Mouse (Mus musculus): ENCODE measurements around the gene C3ar1. TPM values are rescaled to one million over a fixed set of nuclear protein-coding genes. Genes with fewer than 3 reads are reported as not detected.
A peak's percentile ranks its signal among the peaks of the same experiment; 100 is the strongest.

C3ar1 gene
- total RNA-seq, 2 experiments from 2014 or later = 2.5 to 3.6 TPM

DNA sequence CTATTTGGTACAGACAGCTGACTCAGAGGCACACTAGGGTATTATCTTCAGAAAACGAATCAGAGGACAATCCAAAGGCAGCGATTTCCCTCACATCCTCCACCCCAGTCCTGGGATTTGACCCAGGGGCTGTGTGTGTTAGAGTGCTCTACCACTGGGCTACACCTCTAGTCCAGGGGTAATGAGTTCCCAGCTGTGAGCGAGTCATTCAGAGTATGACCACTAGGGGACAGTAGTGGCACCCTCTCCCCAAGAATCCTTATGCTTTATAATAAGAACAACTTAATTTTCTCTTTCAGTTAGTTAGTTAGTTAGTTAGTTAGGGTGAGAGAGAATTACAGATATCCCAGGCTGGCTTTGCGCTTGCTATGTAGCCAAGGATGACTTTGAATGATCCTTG, 21.6 kb downstream of the C3ar1 start:
- intact Hi-C loops (cut with DNase I) = no loop called here
- peak in 1 of 2 experiments; percentile 63 for DNase-seq

DNA sequence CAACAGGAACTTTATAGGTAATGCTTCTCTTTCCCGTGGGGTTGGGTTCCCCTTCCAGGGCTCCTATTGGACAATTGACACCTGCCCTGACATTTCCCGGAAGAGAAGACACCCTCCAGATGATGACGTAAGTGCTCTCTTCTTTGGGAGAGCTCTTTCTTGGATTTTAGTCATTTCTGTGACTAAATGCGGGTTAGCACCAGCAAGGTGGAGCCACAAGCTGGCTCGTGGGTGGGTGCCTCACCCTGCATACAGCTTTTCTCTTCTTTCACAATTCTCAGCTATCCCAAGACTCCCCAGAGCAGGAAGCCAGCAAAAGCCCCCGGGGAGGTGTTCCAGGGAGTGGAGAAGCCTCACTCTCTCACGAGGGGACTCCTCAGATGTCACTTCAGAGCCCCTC, 23.1 kb downstream of the C3ar1 start:
- DNase-seq = no peak
- intact Hi-C loops (cut with DNase I) = no loop called here

DNA sequence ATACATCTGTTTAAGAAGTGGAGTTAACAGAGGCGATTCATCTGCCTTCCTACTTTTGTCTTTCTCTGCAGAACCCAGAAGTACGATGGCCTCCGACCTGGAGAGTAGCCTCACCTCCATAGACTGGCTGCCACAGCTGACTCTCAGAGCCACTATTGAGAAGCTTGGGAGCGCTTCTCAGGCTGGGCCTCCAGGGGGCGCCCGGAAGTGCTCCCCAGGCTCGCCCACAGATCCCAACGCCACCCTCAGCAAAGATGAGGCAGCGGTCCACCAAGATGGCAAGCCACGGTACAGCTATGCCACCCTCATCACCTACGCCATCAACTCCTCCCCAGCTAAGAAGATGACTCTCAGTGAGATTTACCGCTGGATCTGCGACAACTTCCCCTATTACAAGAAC, 27.9 kb downstream of the C3ar1 start:
- intact Hi-C loops (cut with DNase I) = loop anchor here (5.0 to 10.0 kb wide), 2 partner anchors 44 to 1587 kb away; partner anchors contain the start of genes Necap1 and Pex5
- peak in 1 of 2 experiments; percentile 46 for DNase-seq

- peak; percentile 67 to 71 for DNase-seq
Observed at GRCm38 (mm10) chr6:122825923-122826742, 29.8 kb downstream of the C3ar1 start.

GRCm38 (mm10) chr6:122825166-122825565, 30.8 kb downstream of the C3ar1 start:
- peak in 1 of 2 experiments; percentile 13 for DNase-seq
- intact Hi-C loops (cut with DNase I) = loop anchor here (5.0 to 10.0 kb wide), 2 partner anchors 47 to 1590 kb away; partner anchors contain the start of genes Necap1 and Pex5

More at GRCm38 (mm10) chr6:122825923-122826742, 29.8 kb downstream of the C3ar1 start:
- intact Hi-C loops (cut with DNase I) = loop anchor here (5.0 to 10.0 kb wide), 2 partner anchors 46 to 1589 kb away; partner anchors contain the start of genes Necap1 and Pex5

GRCm38 (mm10) chr6:122824086-122824485, 31.9 kb downstream of the C3ar1 start:
- intact Hi-C loops (cut with DNase I) = loop anchor here (10.0 kb wide), 1 partner anchor 1591 kb away; the partner anchor contains the start of gene Pex5
- peak; percentile 58 to 76 for DNase-seq

DNA sequence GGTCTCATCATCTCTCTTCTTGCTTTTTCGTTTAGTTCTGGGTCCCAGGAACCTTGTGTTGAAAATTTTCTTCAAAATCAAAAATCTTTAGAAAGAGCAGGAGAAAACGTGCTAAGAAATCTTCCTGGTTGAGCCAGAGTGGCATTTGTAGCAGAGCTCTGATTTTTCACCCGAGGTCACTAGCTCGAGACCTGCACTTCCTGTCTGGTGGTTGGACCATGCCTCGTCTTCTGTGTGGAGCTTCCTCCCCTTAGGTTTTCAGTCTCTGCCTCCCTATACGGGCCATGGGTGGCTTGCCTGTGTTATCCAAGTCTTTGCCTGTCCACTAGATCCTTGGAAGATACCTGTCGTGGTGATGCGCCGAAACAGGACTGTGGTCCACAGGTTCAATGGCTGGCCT, 34.1 kb downstream of the C3ar1 start:
- intact Hi-C loops (cut with DNase I) = loop anchor here (10.0 kb wide), 1 partner anchor 1593 kb away; the partner anchor contains the start of gene Pex5
- no peak for DNase-seq

DNA sequence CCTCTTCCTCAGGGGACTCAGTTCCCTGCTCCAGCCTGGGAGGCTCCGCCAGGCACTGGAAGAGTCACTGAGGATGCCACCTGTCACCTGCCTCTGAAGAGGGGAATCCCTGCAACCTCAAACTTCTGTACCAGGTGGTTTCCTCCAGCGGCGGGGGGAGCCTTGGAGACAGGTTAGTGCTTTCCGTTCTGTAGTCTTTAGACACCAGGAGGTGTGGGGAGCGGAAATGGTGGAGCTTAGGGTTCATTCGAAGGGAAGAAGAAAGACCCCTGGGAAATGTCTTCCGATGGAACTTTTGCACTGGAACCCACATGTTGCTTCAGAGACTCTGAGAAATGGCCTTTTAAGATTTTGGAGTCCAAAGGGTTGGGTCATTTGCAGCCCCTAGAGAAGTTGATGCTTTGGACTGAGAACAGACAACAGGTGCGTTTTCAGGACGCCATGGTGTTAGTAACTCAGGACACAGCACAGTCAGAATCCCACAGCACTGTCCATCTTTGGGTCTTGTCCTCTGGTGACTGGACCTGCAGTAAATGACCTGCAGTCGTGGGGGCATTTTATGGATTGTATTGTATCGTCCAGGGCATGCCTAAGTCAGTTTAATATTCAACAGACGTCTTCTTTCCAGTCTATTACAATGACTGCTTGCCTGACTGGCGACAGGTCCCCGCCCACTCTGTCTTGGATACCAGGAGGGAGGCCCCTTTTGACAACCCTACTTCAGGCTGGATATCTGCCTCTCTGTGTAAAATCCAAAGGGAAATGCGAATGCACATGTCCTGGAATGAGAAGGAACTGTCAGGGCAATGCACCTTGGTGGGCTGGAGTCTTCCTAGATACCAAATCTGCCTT, 34.9 kb downstream of the C3ar1 start:
- intact Hi-C loops (cut with DNase I) = loop anchor here (10.0 kb wide), 1 partner anchor 1594 kb away; the partner anchor contains the start of gene Pex5
- no peak for DNase-seq

DNA sequence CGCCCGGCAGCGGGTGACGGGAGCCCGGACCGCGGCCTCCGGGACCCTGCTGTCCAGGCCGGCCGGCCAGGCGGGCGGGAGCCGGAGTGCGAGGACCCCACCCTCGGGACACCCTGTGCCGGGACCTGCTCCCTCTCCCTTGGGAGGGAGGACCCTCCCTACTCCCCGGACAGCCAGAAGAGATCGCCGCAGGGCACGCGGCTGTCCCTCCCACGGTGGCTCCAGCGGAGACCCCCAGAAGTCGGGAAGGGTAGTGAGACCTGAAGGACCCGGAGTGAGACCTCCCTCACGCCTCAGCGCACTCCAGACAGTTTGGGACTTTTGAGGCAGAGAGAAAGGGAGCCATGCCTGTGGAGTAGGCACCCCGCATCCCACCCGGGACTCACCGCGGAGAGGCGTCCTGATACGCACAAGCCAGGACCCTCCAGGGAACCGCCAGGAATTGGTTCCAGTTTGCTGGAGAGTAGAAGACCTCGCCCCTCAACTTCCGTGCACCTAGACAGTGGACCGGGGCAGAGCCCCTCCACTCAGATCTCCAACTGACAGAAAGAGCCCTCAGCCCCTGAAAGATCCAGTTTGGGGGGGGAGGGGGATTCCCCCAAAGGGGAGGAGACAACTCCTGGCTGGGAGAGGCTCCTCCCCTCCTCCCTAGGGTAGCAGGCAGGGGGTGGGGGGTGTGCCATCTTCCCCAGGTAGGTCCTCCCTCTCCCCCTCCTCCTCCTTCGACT, 35.7 kb downstream of the C3ar1 start:
- intact Hi-C loops (cut with DNase I) = loop anchor here (10.0 kb wide), 1 partner anchor 1595 kb away; the partner anchor contains the start of gene Pex5
- peak in 1 of 2 experiments; percentile 45 for DNase-seq

DNA sequence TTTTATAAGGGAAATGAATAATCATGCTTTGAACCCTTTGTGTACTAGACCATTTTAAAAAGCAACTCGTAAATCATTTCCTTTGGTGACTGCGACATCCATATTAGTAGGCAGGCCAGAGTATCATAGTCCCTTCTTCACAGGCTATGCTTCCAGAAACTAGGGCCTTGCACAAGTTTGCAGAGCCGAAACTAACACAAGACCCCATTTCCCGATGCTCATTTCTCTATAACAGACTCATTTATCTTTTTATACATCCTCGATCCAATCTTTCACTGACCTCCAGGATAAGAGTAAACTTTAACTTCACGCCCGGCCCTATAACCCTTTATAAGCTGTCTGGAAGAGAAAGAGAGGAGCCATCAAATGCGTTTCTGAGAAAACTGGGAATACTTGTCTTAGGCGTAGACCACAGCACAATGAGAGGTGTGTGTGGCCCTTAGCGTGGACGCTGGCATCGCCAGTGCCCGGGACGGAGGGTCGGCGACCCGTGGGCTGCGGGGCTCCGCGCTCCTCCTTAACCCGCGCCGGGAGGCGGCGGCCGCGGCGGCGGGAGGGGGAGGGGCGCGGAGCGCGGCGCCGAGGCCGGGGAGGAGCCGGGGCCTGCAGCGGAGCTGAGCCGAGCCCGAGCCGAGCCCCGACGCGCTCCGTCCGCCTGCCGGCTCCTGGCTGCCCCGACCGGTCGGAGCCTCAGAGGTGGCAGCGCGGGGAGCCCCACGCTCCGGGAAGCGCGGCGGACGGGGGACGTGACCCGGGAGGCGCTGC, 36.5 kb downstream of the C3ar1 start, which contains the start of gene Foxj2:
Gene Foxj2 (plus strand): TSS at position 609 of the 765 bp plus-strand sequence.
- intact Hi-C loops (cut with DNase I) = loop anchor here (10.0 kb wide), 1 partner anchor 1595 kb away; the partner anchor contains the start of gene Pex5
- peak; percentile 88 to 90 for DNase-seq

GRCm38 (mm10) chr6:122813640-122814039, 42.3 kb downstream of the C3ar1 start:
- intact Hi-C loops (cut with DNase I) = no loop called here
- DNase-seq = no peak

DNA sequence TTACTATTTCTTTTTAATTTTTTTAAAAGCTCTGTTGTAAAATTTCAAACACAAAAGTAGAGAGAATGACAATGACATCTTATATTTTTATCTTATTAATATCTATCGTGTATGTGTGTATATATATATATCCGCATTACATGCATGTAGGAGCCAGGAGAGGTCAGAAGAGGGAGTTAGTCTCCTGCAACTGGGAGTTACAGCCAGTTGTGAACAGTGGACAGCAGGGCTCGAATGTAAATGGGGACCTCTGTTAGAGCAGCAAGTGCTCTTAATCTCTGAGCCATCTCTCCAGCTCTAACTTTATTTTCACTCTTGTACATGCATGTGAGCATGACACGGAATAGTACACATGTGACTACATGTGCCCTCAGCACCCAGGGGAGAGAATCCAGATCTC, 43.2 kb downstream of the C3ar1 start:
- intact Hi-C loops (cut with DNase I) = no loop called here
- no peak for DNase-seq

DNA sequence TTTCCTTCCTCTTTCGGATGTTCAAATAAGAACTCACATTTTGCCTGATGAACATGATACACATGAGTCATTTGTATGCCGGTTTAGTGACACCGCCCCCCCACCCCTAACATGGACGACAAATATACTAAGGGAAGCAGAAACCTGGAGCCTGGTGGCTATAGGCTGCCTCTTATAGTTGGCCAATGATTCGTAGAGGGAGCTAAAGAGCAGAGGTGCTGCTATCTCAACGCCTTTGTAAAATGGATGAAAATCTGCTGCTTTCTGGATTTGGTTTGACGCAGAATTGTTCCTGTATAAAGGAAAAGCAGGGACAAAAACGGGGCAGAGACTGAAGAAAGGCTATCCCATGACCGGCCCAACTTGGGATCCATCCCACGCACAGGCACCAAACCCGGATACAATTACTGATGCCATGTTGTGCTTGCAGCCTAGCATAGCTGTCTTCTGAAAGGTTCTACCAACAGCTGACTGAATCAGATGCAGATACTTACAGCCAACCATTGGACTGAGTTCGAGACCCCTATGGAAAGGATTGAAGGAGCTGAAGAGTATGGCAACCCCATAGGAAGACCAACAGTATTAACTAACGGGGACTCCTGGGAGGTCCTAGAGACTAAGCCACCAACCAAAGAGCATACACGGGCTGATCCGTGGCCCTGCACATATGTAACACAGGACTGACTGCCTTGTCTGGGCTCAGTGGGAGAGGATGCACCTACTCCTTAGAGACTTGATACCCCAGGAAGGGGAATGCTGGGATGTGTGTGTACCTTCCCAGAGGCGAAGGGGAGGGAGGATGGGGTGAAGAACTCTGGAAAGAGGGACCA, 44.0 kb downstream of the C3ar1 start:
- intact Hi-C loops (cut with DNase I) = loop anchor here (2.0 kb wide), 1 partner anchor 63 kb away; the partner anchor contains the start of gene Necap1
- peak in 1 of 2 experiments; percentile 38 for DNase-seq

DNA sequence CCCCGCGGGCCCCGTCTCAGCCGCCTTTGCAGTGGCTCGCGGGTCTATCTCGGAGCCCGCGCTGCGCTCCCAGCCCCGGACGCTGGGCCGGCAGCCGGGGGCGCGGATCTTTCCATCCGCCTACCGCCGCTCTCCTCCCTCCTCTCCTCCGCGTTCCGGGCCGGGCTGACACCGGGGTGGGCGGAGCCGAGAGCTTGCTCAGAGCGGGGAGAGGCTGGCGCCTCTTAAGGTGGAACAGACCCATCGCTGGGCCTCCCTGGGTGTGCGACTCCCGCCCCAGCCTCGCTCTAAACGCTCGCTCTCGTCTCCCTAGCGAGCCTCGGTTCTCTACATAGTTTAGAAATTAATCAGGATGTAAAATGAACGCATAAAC, 44.7 kb downstream of the C3ar1 start:
- DNase-seq = peak; percentile 95 to 96
- intact Hi-C loops (cut with DNase I) = loop anchor here (2.0 kb wide), 1 partner anchor 64 kb away; the partner anchor contains the start of gene Necap1

DNA sequence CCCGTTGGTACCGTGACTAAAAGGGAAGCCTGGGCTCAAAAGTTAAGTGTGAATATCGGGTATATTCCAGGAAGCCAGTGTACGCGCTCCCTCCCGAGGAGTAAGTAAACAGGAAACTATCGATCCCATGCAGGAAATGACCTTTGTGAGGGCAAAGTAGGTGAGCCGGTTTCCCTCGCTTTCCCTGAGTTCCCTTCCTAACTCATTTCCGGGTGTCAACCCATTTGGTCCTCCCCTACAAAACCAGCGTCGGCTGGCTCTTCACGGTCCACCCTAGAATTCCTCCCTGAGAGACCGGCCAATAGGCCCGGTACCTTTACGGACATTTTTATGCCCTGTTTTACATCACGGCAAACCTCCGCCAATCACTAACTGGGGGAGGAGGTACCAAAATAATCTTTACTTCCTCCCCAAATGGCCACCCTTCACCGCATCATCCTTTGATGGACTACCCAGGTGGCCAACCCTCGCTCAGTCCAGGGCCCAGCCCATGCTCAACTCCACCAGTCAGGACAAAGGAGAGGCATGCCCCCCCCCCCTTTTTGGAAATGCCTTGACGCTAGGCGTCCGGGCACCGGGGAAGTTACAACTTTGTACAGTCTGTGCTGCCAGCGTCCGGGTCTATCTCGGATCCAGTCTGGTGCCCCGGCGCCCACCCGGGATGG, 45.2 kb downstream of the C3ar1 start:
- DNase-seq = peak; percentile 95 to 97
- intact Hi-C loops (cut with DNase I) = loop anchor here (2.0 kb wide), 1 partner anchor 64 kb away; the partner anchor contains the start of gene Necap1

DNA sequence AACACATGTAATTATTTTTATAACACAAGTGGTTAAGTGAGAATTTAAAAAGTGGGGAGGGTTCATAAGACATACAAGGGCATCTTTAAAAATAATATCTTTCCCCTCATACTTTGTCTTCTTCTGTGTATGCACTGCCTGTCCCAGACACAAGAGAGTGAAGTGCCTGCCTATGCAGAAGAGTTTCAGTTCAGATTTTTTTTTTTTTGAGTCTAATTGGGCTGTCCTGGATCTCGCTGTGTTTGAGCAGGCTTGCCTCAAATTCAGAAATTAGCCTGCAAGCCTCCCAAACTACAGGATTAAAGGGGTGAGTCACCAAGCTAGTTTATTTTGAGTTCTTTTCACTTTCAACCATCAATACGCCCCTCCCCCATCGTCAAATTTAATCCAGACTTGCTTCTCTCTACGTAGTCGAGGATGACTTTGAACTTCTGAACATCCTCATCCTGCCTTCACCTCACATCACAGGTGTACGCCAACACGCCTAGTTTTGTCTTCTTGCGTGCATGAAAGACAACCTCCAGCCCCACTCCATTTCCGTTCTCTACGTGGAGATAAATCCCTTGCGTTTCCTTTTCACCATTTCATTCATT, 45.8 kb downstream of the C3ar1 start:
- intact Hi-C loops (cut with DNase I) = loop anchor here (2.0 kb wide), 1 partner anchor 65 kb away; the partner anchor contains the start of gene Necap1

GRCm38 (mm10) chr6:122804418-122804817, 51.5 kb downstream of the C3ar1 start:
- DNase-seq = peak; percentile 79 to 87
- intact Hi-C loops (cut with DNase I) = loop anchor here (5.0 kb wide), 1 partner anchor 68 kb away; the partner anchor contains the start of gene Necap1

More for the DNA sequence above, 45.8 kb downstream of the C3ar1 start:
- no peak for DNase-seq
